ENCODE assay signal across 8 mouse cellular contexts in the genomic region with DNA sequence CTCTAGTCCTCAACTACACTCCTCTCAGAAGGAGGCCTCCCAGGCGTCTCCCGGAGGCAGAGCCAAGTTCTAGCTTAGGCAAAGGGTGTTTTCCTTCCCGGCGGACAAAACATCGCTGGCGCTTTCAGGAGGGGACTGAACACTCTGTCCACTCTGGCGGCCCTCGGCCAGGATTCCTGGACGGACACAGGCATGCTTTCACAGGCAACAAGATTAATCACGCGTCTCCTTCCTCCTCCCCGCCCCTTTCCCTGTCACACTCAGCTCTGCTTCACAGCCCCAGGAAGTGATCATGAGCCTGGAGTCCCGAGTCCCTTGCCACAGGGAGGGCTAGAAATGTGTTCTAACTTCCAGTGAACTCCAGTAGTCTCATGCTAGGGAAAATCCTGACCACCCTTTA.
DNase-seq lines count a peak whose midpoint lies in the region; ATAC-seq lines count a peak whose summit lies in the region.

No protein-coding gene starts in this region.

- peak; percentile 49 for DNase-seq in cerebellum, adult 11-12 months
- no peak for DNase-seq in cerebellum, adult 8-10 months
- DNase-seq in adrenal gland, postnatal 14 days: peak; percentile 89
- peak; percentile 89 for DNase-seq in gastrocnemius, postnatal 14 days
- no peak for DNase-seq in hindbrain, embryonic 14.5 days (ENCODE audit: low spot score)
- DNase-seq in left cerebral cortex, adult 18-20 months (ENCODE audit: low spot score in 2 of 2): peak; percentile 59 to 63
- DNase-seq in naive thymus-derived CD4-positive, alpha-beta T cell, adult 2 months (ENCODE audit: low read depth): peak; percentile 59
- DNase-seq in urinary bladder, adult 18-20 months (ENCODE audit: low spot score in 2 of 2): peak; percentile 60 to 91

- H3K4me1 ChIP-seq in hindbrain, embryonic 14.5 days (replicated peaks; ENCODE audit: control insufficient read depth, insufficient read depth, low read length): peaks cover 17% of the 10 kb centered on the region

- intact Hi-C loops in gastrocnemius, postnatal 14 days (cut with DNase I; ENCODE audit: low total_unique reads): no loop called here

- H3K27ac ChIP-seq in hindbrain, embryonic 14.5 days: peak overlapping the region; percentile 47; the same call in 1 of the 2 replicates

- WGBS in hindbrain, embryonic 14.5 days: 26% methylated on average over 13 of the region's 13 CpGs

- no peaks in the 10 kb centered on the region for H3K9me3 ChIP-seq in hindbrain, embryonic 14.5 days (ENCODE audit: control insufficient read depth, low read length)

- no peak for ATAC-seq in hindbrain, embryonic 14.5 days (ENCODE audit: low FRiP score)

- H3K36me3 ChIP-seq in hindbrain, embryonic 14.5 days (replicated peaks; ENCODE audit: control insufficient read depth, insufficient read depth): no peaks in the 10 kb centered on the region

- no peak overlapping the region for H3K9ac ChIP-seq in hindbrain, embryonic 14.5 days

- no peaks in the 10 kb centered on the region for H3K27me3 ChIP-seq in hindbrain, embryonic 14.5 days (ENCODE audit: control insufficient read depth, insufficient read depth, low read length)

- no peak overlapping the region for H3K4me3 ChIP-seq in hindbrain, embryonic 14.5 days (replicated peaks; ENCODE audit: low read length)

- H3K4me2 ChIP-seq in hindbrain, embryonic 14.5 days (replicated peaks): no peak overlapping the region

Comparison
In these comparisons a context has a peak if more than half of its experiments do, and no peak if none do; other contexts are left out.
1. DNase-seq: peak in cerebellum, adult 11-12 months (single experiment), adrenal gland, postnatal 14 days (single experiment), gastrocnemius, postnatal 14 days (single experiment), left cerebral cortex, adult 18-20 months (2 of 2), naive thymus-derived CD4-positive, alpha-beta T cell, adult 2 months (single experiment) and urinary bladder, adult 18-20 months (2 of 2); none in cerebellum, adult 8-10 months (single experiment) and hindbrain, embryonic 14.5 days (single experiment).